Mouse (Mus musculus): ENCODE measurements around the gene Olfr309. TPM values are rescaled to one million over a fixed set of nuclear protein-coding genes. Genes with fewer than 3 reads are reported as not detected.

Gene Olfr309
- not detected for polyA plus RNA-seq (2014; fragmentation: Illumina TruSeq; extraction: RNeasy Lipid Tissue Mini Kit (QIAGEN cat#74804); ENCODE audit: low read depth, low replicate concordance)

DNA sequence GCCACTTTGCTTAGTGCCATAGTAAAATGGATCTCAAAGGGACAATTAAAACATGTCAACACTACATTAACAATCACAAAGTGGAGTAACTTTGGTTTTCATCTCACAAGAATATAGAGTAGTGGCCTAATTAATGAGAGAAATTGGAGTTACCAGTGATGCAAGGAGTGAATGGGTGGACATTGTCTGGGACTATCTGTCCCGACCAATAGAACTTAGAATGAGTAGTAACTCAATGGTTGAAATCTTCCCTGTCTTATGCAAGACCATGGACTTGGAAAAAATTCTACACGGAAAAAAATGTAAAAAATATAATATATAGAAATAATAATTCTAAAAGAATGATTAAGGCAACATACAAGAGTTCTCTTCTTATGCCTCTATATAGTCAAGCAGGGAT, at the start of gene Olfr309:
Olfr309 (minus strand) TSS at position 101 of the 400 bp plus-strand sequence.

GRCm38 (mm10) chr7:86337486-86337885, 24.0 kb upstream of the Olfr309 start, which contains the start of gene Olfr307:
Gene Olfr307 (minus strand): TSS chr7:86337586.

DNA sequence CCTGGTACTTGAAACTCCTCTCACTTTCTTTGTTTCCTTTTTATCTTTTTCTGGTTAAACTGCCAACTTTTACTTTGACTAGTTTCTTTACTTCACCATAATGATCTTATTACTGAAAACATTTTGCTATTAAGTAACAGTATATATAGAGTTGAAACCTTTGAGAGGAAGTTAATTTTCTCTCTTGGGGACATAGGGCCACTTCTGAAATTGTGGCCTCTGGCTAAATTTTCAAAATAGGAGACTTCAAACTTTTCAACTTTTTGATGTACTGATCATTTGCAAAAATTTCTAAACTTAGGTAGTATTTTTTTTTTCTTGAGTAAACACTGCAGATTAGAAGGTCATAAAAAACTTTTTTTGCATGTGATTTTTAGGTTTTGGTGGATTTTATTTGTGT, 12.0 kb upstream of the Olfr309 start, which contains the start of gene Olfr308:
Olfr308 (minus strand) TSS at position 101 of the 400 bp plus-strand sequence.

DNA sequence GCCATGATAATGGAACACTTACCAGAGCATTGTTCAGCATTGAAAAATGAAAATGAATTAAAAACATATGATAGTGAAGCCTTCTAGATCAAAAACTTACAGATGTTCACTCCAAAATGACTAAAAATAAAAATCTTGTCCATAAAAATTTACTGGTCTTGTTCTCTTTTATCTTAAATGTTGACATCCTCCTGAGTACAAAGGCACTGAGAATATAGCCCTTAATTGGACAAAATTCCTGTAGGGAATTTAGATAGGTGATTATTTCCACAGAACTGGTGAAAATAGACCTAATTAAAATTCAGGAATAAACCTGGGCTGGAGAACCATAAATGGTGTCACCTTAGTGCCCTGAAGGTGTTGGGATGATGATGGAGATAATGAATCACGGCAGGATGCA, 36.4 kb downstream of the Olfr309 start, which contains the start of gene Olfr310:
Olfr310 (minus strand) TSS at position 101 of the 400 bp plus-strand sequence.

Other genes starting within 250 kb of the Olfr309 start
- not detected for gene Vmn2r75, start 141.9 kb downstream of the Olfr309 start, polyA plus RNA-seq (2014; fragmentation: Illumina TruSeq; extraction: RNeasy Lipid Tissue Mini Kit (QIAGEN cat#74804); ENCODE audit: low read depth, low replicate concordance)
- gene Vmn2r76, start 67.4 kb downstream of the Olfr309 start, polyA plus RNA-seq (2014; fragmentation: Illumina TruSeq; extraction: RNeasy Lipid Tissue Mini Kit (QIAGEN cat#74804); ENCODE audit: low read depth, low replicate concordance), result not detected
- gene Olfr310, start 36.5 kb downstream of the Olfr309 start, polyA plus RNA-seq (2014; fragmentation: Illumina TruSeq; extraction: RNeasy Lipid Tissue Mini Kit (QIAGEN cat#74804); ENCODE audit: low read depth, low replicate concordance), result not detected
- gene Olfr308, start 11.9 kb upstream of the Olfr309 start, polyA plus RNA-seq (2014; fragmentation: Illumina TruSeq; extraction: RNeasy Lipid Tissue Mini Kit (QIAGEN cat#74804); ENCODE audit: low read depth, low replicate concordance), result not detected
- gene Olfr307, start 23.9 kb upstream of the Olfr309 start, polyA plus RNA-seq (2014; fragmentation: Illumina TruSeq; extraction: RNeasy Lipid Tissue Mini Kit (QIAGEN cat#74804); ENCODE audit: low read depth, low replicate concordance), result not detected
- not detected for gene Olfr305, start 53.2 kb upstream of the Olfr309 start, polyA plus RNA-seq (2014; fragmentation: Illumina TruSeq; extraction: RNeasy Lipid Tissue Mini Kit (QIAGEN cat#74804); ENCODE audit: low read depth, low replicate concordance)
- not detected for gene Olfr304, start 73.0 kb upstream of the Olfr309 start, polyA plus RNA-seq (2014; fragmentation: Illumina TruSeq; extraction: RNeasy Lipid Tissue Mini Kit (QIAGEN cat#74804); ENCODE audit: low read depth, low replicate concordance)
- not detected for gene Olfr303, start 84.1 kb upstream of the Olfr309 start, polyA plus RNA-seq (2014; fragmentation: Illumina TruSeq; extraction: RNeasy Lipid Tissue Mini Kit (QIAGEN cat#74804); ENCODE audit: low read depth, low replicate concordance)
- gene Olfr301, start 90.1 kb upstream of the Olfr309 start, polyA plus RNA-seq (2014; fragmentation: Illumina TruSeq; extraction: RNeasy Lipid Tissue Mini Kit (QIAGEN cat#74804); ENCODE audit: low read depth, low replicate concordance), result not detected
- not detected for gene Olfr299, start 146.2 kb upstream of the Olfr309 start, polyA plus RNA-seq (2014; fragmentation: Illumina TruSeq; extraction: RNeasy Lipid Tissue Mini Kit (QIAGEN cat#74804); ENCODE audit: low read depth, low replicate concordance)
- not detected for gene Olfr298, start 178.8 kb upstream of the Olfr309 start, polyA plus RNA-seq (2014; fragmentation: Illumina TruSeq; extraction: RNeasy Lipid Tissue Mini Kit (QIAGEN cat#74804); ENCODE audit: low read depth, low replicate concordance)
- gene Olfr297, start 206.3 kb upstream of the Olfr309 start, polyA plus RNA-seq (2014; fragmentation: Illumina TruSeq; extraction: RNeasy Lipid Tissue Mini Kit (QIAGEN cat#74804); ENCODE audit: low read depth, low replicate concordance), result not detected

All from liver, adult 10 weeks (tissue).